Mouse (Mus musculus): Measurements from ENCODE around the gene Cdkn2d.
A peak's percentile ranks its signal among the peaks of the same experiment; 100 is the strongest.
"Not testable (repeated sequence)": the region's sequence is repeated elsewhere in the genome, so short reads cannot be mapped to it uniquely, and the experiment has no call there.

Gene Cdkn2d

GRCm38 (mm10) chr9:21291022-21291787 lies at the start of gene Cdkn2d:
Cdkn2d (minus strand) TSS chr9:21291407.
- DNase-seq (ENCODE audit: low spot score in 2 of 2): peak; percentile 100

GRCm38 (mm10) chr9:21340411-21340810 lies 49.2 kb upstream of the Cdkn2d start:
- no peak for DNase-seq (ENCODE audit: low spot score in 2 of 2)

GRCm38 (mm10) chr9:21337652-21338051 lies 46.4 kb upstream of the Cdkn2d start:
- DNase-seq (ENCODE audit: low spot score in 2 of 2): no peak

GRCm38 (mm10) chr9:21336491-21336890 lies 45.3 kb upstream of the Cdkn2d start:
- DNase-seq (ENCODE audit: low spot score in 2 of 2): no peak

GRCm38 (mm10) chr9:21335391-21335790 lies 44.2 kb upstream of the Cdkn2d start:
- no peak for DNase-seq (ENCODE audit: low spot score in 2 of 2)

GRCm38 (mm10) chr9:21334747-21335146 lies 43.5 kb upstream of the Cdkn2d start:
- no peak for DNase-seq (ENCODE audit: low spot score in 2 of 2)

- no peak for DNase-seq (ENCODE audit: low spot score in 2 of 2)
Measured at GRCm38 (mm10) chr9:21333523-21333922, 42.3 kb upstream of the Cdkn2d start.

- no peak for DNase-seq (ENCODE audit: low spot score in 2 of 2)
Measured at GRCm38 (mm10) chr9:21332161-21333061, 41.2 kb upstream of the Cdkn2d start.

GRCm38 (mm10) chr9:21331365-21332140 lies 40.3 kb upstream of the Cdkn2d start:
- DNase-seq (ENCODE audit: low spot score in 2 of 2): no peak

- no peak for DNase-seq (ENCODE audit: low spot score in 2 of 2)
Measured at GRCm38 (mm10) chr9:21329699-21330289, 38.6 kb upstream of the Cdkn2d start.

- no peak for DNase-seq (ENCODE audit: low spot score in 2 of 2)
Measured at GRCm38 (mm10) chr9:21329041-21329440, 37.8 kb upstream of the Cdkn2d start.

GRCm38 (mm10) chr9:21328041-21328440 lies 36.8 kb upstream of the Cdkn2d start:
- DNase-seq (ENCODE audit: low spot score in 2 of 2): peak in 1 of 2 experiments; percentile 71

- DNase-seq (ENCODE audit: low spot score in 2 of 2): no peak
Measured at GRCm38 (mm10) chr9:21327569-21327968, 36.4 kb upstream of the Cdkn2d start.

GRCm38 (mm10) chr9:21324269-21324668 lies 33.1 kb upstream of the Cdkn2d start:
- DNase-seq (ENCODE audit: low spot score in 2 of 2): no peak

GRCm38 (mm10) chr9:21322917-21323297 lies 31.7 kb upstream of the Cdkn2d start:
- not testable (repeated sequence) for DNase-seq (ENCODE audit: low spot score in 2 of 2)

GRCm38 (mm10) chr9:21322211-21322916 lies 31.2 kb upstream of the Cdkn2d start:
- peak in 1 of 2 experiments; percentile 36 for DNase-seq (ENCODE audit: low spot score in 2 of 2)

- DNase-seq (ENCODE audit: low spot score in 2 of 2): peak; percentile 63 to 66
Measured at GRCm38 (mm10) chr9:21321513-21321835, 30.3 kb upstream of the Cdkn2d start.

GRCm38 (mm10) chr9:21320619-21321512 lies 29.7 kb upstream of the Cdkn2d start, which contains the start of gene Slc44a2:
Slc44a2 (plus strand) TSS chr9:21320698.
- peak; percentile 87 to 88 for DNase-seq (ENCODE audit: low spot score in 2 of 2)

GRCm38 (mm10) chr9:21320280-21320618 lies 29.0 kb upstream of the Cdkn2d start:
- no peak for DNase-seq (ENCODE audit: low spot score in 2 of 2)

- DNase-seq (ENCODE audit: low spot score in 2 of 2): no peak
Measured at GRCm38 (mm10) chr9:21319503-21319902, 28.3 kb upstream of the Cdkn2d start.

Measured in natural killer cell, adult 2 months (primary cell).